Mouse (Mus musculus) lung, postnatal 0 days (tissue): ENCODE data around the gene Duox1. TPM values are rescaled to one million over a fixed set of nuclear protein-coding genes. Genes with fewer than 3 reads are reported as not detected.

Experiments used
- ATAC-seq: fragments of 200-750 bp; cut with Nextera tagmentation; 2 replicates; pipeline ENCODE4 v1.8.0; 2017; ENCODE audit warnings: moderate library complexity
- DNase-seq: peaks from one replicate; pipeline ENCODE4 v3.0.0-alpha.2; 2016; ENCODE audit warnings: low spot score
- H3K27ac ChIP-seq: fragments of 300-500 bp; sonication (generic); 2 replicates; pipeline ENCODE4 v1.5.1; 2014; ENCODE audit warnings: antibody characterized with exemption, mild to moderate bottlenecking, low read length, mixed read lengths
- H3K27me3 ChIP-seq: fragments of 300-500 bp; sonication (generic); replicated peaks from 2 replicates; pipeline ENCODE4 v1.6.1; 2014; ENCODE audit warnings: low read length, mixed read lengths; ENCODE audit not compliant: insufficient read depth
- H3K36me3 ChIP-seq: fragments of 300-500 bp; sonication (generic); 2 replicates; pipeline ENCODE4 v1.6.1; 2014; ENCODE audit warnings: low read length, mixed read lengths; ENCODE audit not compliant: insufficient read depth
- H3K4me1 ChIP-seq: fragments of 300-500 bp; sonication (generic); 2 replicates; pipeline ENCODE4 v1.6.1; 2014; ENCODE audit warnings: antibody characterized with exemption, low read depth, low read length, mixed read lengths; ENCODE audit not compliant: insufficient read depth
- H3K4me2 ChIP-seq: fragments of 300-500 bp; sonication (generic); replicated peaks from 2 replicates; pipeline ENCODE4 v1.6.1; 2014; ENCODE audit warnings: low read depth, mild to moderate bottlenecking, low read length, moderate library complexity, mixed read lengths
- H3K4me3 ChIP-seq: fragments of 300-500 bp; sonication (generic); 2 replicates; pipeline ENCODE4 v1.5.1; 2014; ENCODE audit warnings: low read depth, low read length
- H3K9ac ChIP-seq: fragments of 300-500 bp; sonication (generic); replicated peaks from 2 replicates; pipeline ENCODE4 v1.6.1; 2014; ENCODE audit warnings: low read depth, mild to moderate bottlenecking
- H3K9me3 ChIP-seq: fragments of 300-500 bp; sonication (generic); 2 replicates; pipeline ENCODE4 v1.6.1; 2016; ENCODE audit warnings: low read length, mixed read lengths
- CTCF ChIP-seq: IDR thresholded peaks from 2 replicates; pipeline ENCODE4 v1.5.1; 2016; ENCODE audit warnings: antibody characterized with exemption, mild to moderate bottlenecking
- EP300 ChIP-seq: IDR thresholded peaks from 2 replicates; pipeline ENCODE4 v1.6.1; 2016; ENCODE audit warnings: antibody characterized with exemption, mild to moderate bottlenecking, control low read depth
- WGBS: fragments of 180-500 bp; shearing (Covaris S2); extraction: QIAGEN DNeasy Blood & Tissue Kit; methylation state at CpG from one replicate; pipeline ENCODE4 v1.1.7; 2014; 5-methylcytosine and 5-hydroxymethylcytosine counted together
- polyA plus RNA-seq: library from polyadenylated mRNA; unstranded; fragments of >200 nt; fragmentation: Nextera tagmentation; extraction: Ambion mirVana; gene quantifications from 2 replicates; pipeline ENCODE4 v1.2.1, GENCODE M21; 2015

The Duox1 gene
- polyA plus RNA-seq, 1 experiment from 2014 or later, result 0.06 TPM

GRCm38 (mm10) chr2:122306184-122306583, 9.3 kb upstream of the Duox1 start:
- WGBS, result 29% methylated on average over 4 of the region's 4 CpGs
- no peaks in the 10 kb centered on the region for H3K9me3 ChIP-seq
- H3K9ac ChIP-seq, result no peak overlapping the region
- H3K4me3 ChIP-seq, result no peak overlapping the region
- 0 out of 2 replicates have a peak, but pooled peaks cover 3% of the 10 kb centered on the region for H3K4me1 ChIP-seq
- H3K36me3 ChIP-seq, result no peaks in the 10 kb centered on the region
- TF ChIP-seq CTCF (no peak), EP300 (no peak)
- no peak overlapping the region for H3K4me2 ChIP-seq
- no peak for DNase-seq
- peaks cover 13% of the 10 kb centered on the region for H3K27me3 ChIP-seq
- ATAC-seq, result peak; percentile 39; the same call in 1 of the 2 replicates
- H3K27ac ChIP-seq, result no peak overlapping the region

DNA sequence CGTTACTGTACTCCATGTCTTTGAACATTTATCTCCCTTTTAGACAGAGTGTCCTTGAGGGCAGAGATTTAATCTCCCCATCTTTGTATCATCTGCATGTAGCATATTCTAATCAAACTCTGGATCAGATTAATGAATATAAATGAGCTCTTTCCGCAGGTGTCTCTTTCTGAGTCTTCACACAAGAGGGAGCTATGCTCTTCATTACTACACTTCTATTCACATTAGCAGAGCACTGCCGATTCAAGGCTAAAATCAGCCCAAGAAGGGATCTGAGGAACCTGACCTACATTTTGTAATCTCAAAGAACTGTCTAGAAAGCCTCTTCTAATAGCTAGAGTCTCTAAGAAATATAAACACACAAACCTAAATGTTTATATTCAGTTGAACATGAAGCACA, 5.8 kb upstream of the Duox1 start:
- Histone ChIP-seq H3K4me3 (no peak overlapping the region), H3K36me3 (no peaks in the 10 kb centered on the region), H3K4me2 (no peak overlapping the region), H3K9me3 (no peaks in the 10 kb centered on the region), H3K27me3 (peaks cover 15% of the 10 kb centered on the region), H3K4me1 (peaks cover 8% of the 10 kb centered on the region; the same call in 1 of the 2 replicates), H3K27ac (no peak overlapping the region), H3K9ac (no peak overlapping the region)
- WGBS, result 35% methylated on average over 3 of the region's 3 CpGs
- ATAC-seq (no peak), DNase-seq (no peak)
- TF ChIP-seq CTCF (no peak), EP300 (no peak)

GRCm38 (mm10) chr2:122311561-122311960, 3.9 kb upstream of the Duox1 start:
- no peak overlapping the region for H3K9ac ChIP-seq
- peaks cover 15% of the 10 kb centered on the region for H3K27me3 ChIP-seq
- 53% methylated on average over 2 of the region's 2 CpGs for WGBS
- peaks cover 8% of the 10 kb centered on the region; the same call in 1 of the 2 replicates for H3K4me1 ChIP-seq
- no peak for DNase-seq
- no peaks in the 10 kb centered on the region for H3K36me3 ChIP-seq
- ATAC-seq, result no peak
- H3K9me3 ChIP-seq, result no peaks in the 10 kb centered on the region
- no peak overlapping the region for H3K27ac ChIP-seq
- no peak overlapping the region for H3K4me3 ChIP-seq
- TF ChIP-seq EP300, result no peak
- no peak for TF ChIP-seq CTCF
- H3K4me2 ChIP-seq, result no peak overlapping the region

GRCm38 (mm10) chr2:122312722-122313417, 2.6 kb upstream of the Duox1 start:
- H3K36me3 ChIP-seq, result no peaks in the 10 kb centered on the region
- H3K4me2 ChIP-seq, result peak overlapping the region; percentile 38
- peaks cover 15% of the 10 kb centered on the region for H3K27me3 ChIP-seq
- no peak for TF ChIP-seq EP300
- TF ChIP-seq CTCF, result peak; percentile 75
- no peak overlapping the region for H3K27ac ChIP-seq
- DNase-seq (peak; percentile 44), ATAC-seq (peak; percentile 19; the same call in 1 of the 2 replicates)
- peak overlapping the region; percentile 16; the same call in 1 of the 2 replicates for H3K4me3 ChIP-seq
- peaks cover 8% of the 10 kb centered on the region; the same call in 1 of the 2 replicates for H3K4me1 ChIP-seq
- WGBS, result 4% methylated on average over 27 of the region's 27 CpGs
- H3K9me3 ChIP-seq, result no peaks in the 10 kb centered on the region
- no peak overlapping the region for H3K9ac ChIP-seq

- no peak within 1 kb of the TSS for H3K27ac ChIP-seq
- H3K9ac ChIP-seq, result no peak within 1 kb of the TSS
- no peaks in the 10 kb centered on the region for H3K9me3 ChIP-seq
- H3K27me3 ChIP-seq, result peaks cover 15% of the 10 kb centered on the region
- H3K36me3 ChIP-seq, result no peaks in the 10 kb centered on the region
- peaks cover 8% of the 10 kb centered on the region; the same call in 1 of the 2 replicates for H3K4me1 ChIP-seq
- peak within 1 kb of the TSS; percentile 38 for H3K4me2 ChIP-seq
- ATAC-seq (peak; percentile 52), DNase-seq (no peak)
- peak within 1 kb of the TSS; percentile 16; the same call in 1 of the 2 replicates for H3K4me3 ChIP-seq
- WGBS, result 2% methylated on average over 24 of the region's 24 CpGs
- TF ChIP-seq EP300, result no peak
- TF ChIP-seq CTCF, result no peak
Observed at GRCm38 (mm10) chr2:122313536-122313935, 1.9 kb upstream of the Duox1 start, which contains the start of gene Duoxa1. Gene Duoxa1, minus strand, starts transcription at chr2:122313730.

- Histone ChIP-seq H3K4me1 (peaks cover 8% of the 10 kb centered on the region; the same call in 1 of the 2 replicates), H3K36me3 (no peaks in the 10 kb centered on the region), H3K9me3 (no peaks in the 10 kb centered on the region), H3K4me3 (no peak overlapping the region), H3K4me2 (no peak overlapping the region), H3K9ac (no peak overlapping the region), H3K27me3 (peaks cover 15% of the 10 kb centered on the region), H3K27ac (no peak overlapping the region)
- ATAC-seq (no peak), DNase-seq (no peak)
- WGBS, result 41% methylated on average over 4 of the region's 4 CpGs
- TF ChIP-seq EP300 (no peak), CTCF (no peak)
Observed at GRCm38 (mm10) chr2:122317384-122317783, 1.9 kb downstream of the Duox1 start.
